Mouse (Mus musculus): ENCODE results near the gene Eva1b. TPM values are rescaled to one million over a fixed set of nuclear protein-coding genes. Genes with fewer than 3 reads are reported as not detected.
A peak's percentile ranks its signal among the peaks of the same experiment; 100 is the strongest.

The Eva1b gene
- polyA plus RNA-seq, 1 experiment from 2014 or later, result 97.8 TPM

- Histone ChIP-seq H3K27ac (ENCODE audit: low read depth) (no peak overlapping the region), H3K4me1 (ENCODE audit: insufficient read depth) (peaks cover 5% of the 10 kb centered on the region; the same call in 1 of the 2 replicates), H3K9me3 (ENCODE audit: low read depth, low read length) (no peaks in the 10 kb centered on the region), H3K36me3 (ENCODE audit: insufficient read depth) (peaks cover 68% of the 10 kb centered on the region), H3K4me2 (no peak overlapping the region), H3K4me3 (ENCODE audit: low read depth, low read length) (no peak overlapping the region), H3K27me3 (ENCODE audit: insufficient read depth, low read length) (no peaks in the 10 kb centered on the region), H3K9ac (no peak overlapping the region)
- TF ChIP-seq CTCF (IDR thresholded peaks at IDR 0.05; ENCODE audit: low read depth), result no peak
- DNase-seq, result no peak
- WGBS, result 93% methylated on average over 4 of the region's 4 CpGs
- ATAC-seq (ENCODE audit: insufficient read depth), result no peak
Observed at GRCm38 (mm10) chr4:126194916-126195315, 47.4 kb downstream of the Eva1b start.

- ATAC-seq (ENCODE audit: insufficient read depth), result no peak
- WGBS, result 47% methylated on average over 3 of the region's 3 CpGs
- no peak overlapping the region for H3K4me2 ChIP-seq
Observed at GRCm38 (mm10) chr4:126197485-126197884, 49.9 kb downstream of the Eva1b start.

More at GRCm38 (mm10) chr4:126197485-126197884, 49.9 kb downstream of the Eva1b start:
- no peaks in the 10 kb centered on the region for H3K9me3 ChIP-seq (ENCODE audit: low read depth, low read length)
- no peak for TF ChIP-seq CTCF (IDR thresholded peaks at IDR 0.05; ENCODE audit: low read depth)
- no peak overlapping the region for H3K4me3 ChIP-seq (ENCODE audit: low read depth, low read length)
- peaks cover 15% of the 10 kb centered on the region for H3K4me1 ChIP-seq (ENCODE audit: insufficient read depth)
- H3K27ac ChIP-seq (ENCODE audit: low read depth), result no peak overlapping the region
- no peaks in the 10 kb centered on the region for H3K27me3 ChIP-seq (ENCODE audit: insufficient read depth, low read length)
- peak; percentile 71 for DNase-seq
- H3K9ac ChIP-seq, result no peak overlapping the region
- peaks cover 52% of the 10 kb centered on the region for H3K36me3 ChIP-seq (ENCODE audit: insufficient read depth)

Other genes with a start within 250 kb of the Eva1b start
- gene Csf3r, start 123.2 kb upstream of the Eva1b start, polyA plus RNA-seq (2014; fragmentation: Nextera tagmentation; extraction: Ambion mirVana), result 2.2 and 2.3 TPM in 2 replicates
- 134 and 138 TPM in 2 replicates for gene Mrps15, start 100.8 kb upstream of the Eva1b start, polyA plus RNA-seq (2014; fragmentation: Nextera tagmentation; extraction: Ambion mirVana)
- 18.1 TPM in 2 replicates for gene Oscp1, start 89.2 kb upstream of the Eva1b start, polyA plus RNA-seq (2014; fragmentation: Nextera tagmentation; extraction: Ambion mirVana)
- 50.2 and 50.6 TPM in 2 replicates for gene Lsm10, start 51.1 kb upstream of the Eva1b start, polyA plus RNA-seq (2014; fragmentation: Nextera tagmentation; extraction: Ambion mirVana)
- gene Stk40, start 43.8 kb upstream of the Eva1b start, polyA plus RNA-seq (2014; fragmentation: Nextera tagmentation; extraction: Ambion mirVana), result 30.7 and 38.0 TPM in 2 replicates
- 5.7 and 7.0 TPM in 2 replicates for gene Sh3d21, start 15.7 kb downstream of the Eva1b start, polyA plus RNA-seq (2014; fragmentation: Nextera tagmentation; extraction: Ambion mirVana)
- 262 and 268 TPM in 2 replicates for gene Thrap3, start 55.0 kb downstream of the Eva1b start, polyA plus RNA-seq (2014; fragmentation: Nextera tagmentation; extraction: Ambion mirVana)
- gene Map7d1, start 108.6 kb downstream of the Eva1b start, polyA plus RNA-seq (2014; fragmentation: Nextera tagmentation; extraction: Ambion mirVana), result 50.7 and 61.1 TPM in 2 replicates
- 26.7 and 28.9 TPM in 2 replicates for gene Trappc3, start 114.6 kb downstream of the Eva1b start, polyA plus RNA-seq (2014; fragmentation: Nextera tagmentation; extraction: Ambion mirVana)
- gene Col8a2, start 139.0 kb downstream of the Eva1b start, polyA plus RNA-seq (2014; fragmentation: Nextera tagmentation; extraction: Ambion mirVana), result 4.0 and 5.2 TPM in 2 replicates
- 52.8 and 56.8 TPM in 2 replicates for gene Adprhl2, start 174.0 kb downstream of the Eva1b start, polyA plus RNA-seq (2014; fragmentation: Nextera tagmentation; extraction: Ambion mirVana)
- gene Tekt2, start 177.9 kb downstream of the Eva1b start, polyA plus RNA-seq (2014; fragmentation: Nextera tagmentation; extraction: Ambion mirVana), result 1.3 and 2.5 TPM in 2 replicates

Measured in lung, embryonic 14.5 days (tissue).